Mouse (Mus musculus) olfactory bulb, adult 2 months (tissue): ENCODE measurements around the gene Cyb5rl.

Experiments used
- CTCF ChIP-seq: fragments of 200-500 bp; IDR thresholded peaks from 2 replicates; pipeline ENCODE4 v1.5.1; 2012; ENCODE audit warnings: low read depth, mild to moderate bottlenecking, low read length, moderate library complexity; ENCODE audit not compliant: insufficient read depth
- POLR2A ChIP-seq: fragments of 200-500 bp; IDR thresholded peaks from 2 replicates; pipeline ENCODE4 v1.6.1; 2012; ENCODE audit warnings: mild to moderate bottlenecking, low read depth, low read length, moderate library complexity; ENCODE audit not compliant: insufficient read depth

- TF ChIP-seq POLR2A (no peak), CTCF (no peak)
These were observed 12.1 kb downstream of the Cyb5rl start for GRCm38 (mm10) chr4:107078894-107079293.
